20 mouse cellular contexts compared by ENCODE assay signal in the genomic region with DNA sequence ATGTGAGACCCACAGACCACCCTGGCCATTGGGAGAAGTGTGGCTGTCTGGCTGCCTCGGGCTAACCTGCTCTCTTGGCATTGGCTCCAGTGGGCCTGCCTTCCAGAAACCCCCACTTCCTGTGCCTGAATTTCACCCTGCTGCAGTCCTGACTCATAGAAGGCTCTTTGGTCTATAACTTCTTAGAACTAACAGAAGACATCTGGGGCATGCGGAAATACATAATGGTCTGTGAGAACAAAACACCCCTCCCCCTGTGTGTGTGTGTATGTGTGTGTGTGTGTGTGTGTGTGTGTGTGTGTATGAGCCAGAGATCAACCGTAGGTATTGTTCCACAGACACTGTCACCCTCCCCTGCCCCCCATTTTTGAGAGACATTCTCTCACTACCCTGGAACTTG. TPM values are rescaled to one million over a fixed set of nuclear protein-coding genes. Genes with fewer than 3 reads are reported as not detected.
DNase-seq lines count a peak whose midpoint lies in the region; ATAC-seq and TF ChIP-seq lines count a peak whose summit lies in the region.
"Had no signal": no experiment of that assay in that cellular context is flagged by ENCODE, and none has a peak within 500 bp of the region (broad histone marks: within the 10 kb centered on the region; RNA-seq: fewer than 3 reads in every experiment).

No protein-coding gene starts in this region.

- H3K36me3 ChIP-seq in lung, postnatal 0 days (ENCODE audit: insufficient read depth, low read length), result no peaks in the 10 kb centered on the region
- H3K36me3 ChIP-seq: forebrain, embryonic 15.5 days; hindbrain, embryonic 13.5 days; liver, embryonic 13.5 days; midbrain, embryonic 15.5 days; neural tube, embryonic 13.5 days had no signal

- TF ChIP-seq CTCF in lung, postnatal 0 days (IDR thresholded peaks at IDR 0.05), result no peak

- no peaks in the 10 kb centered on the region for H3K4me1 ChIP-seq in lung, postnatal 0 days (ENCODE audit: insufficient read depth, low read depth, low read length)
- H3K4me1 ChIP-seq: forebrain, embryonic 15.5 days; liver, embryonic 13.5 days; midbrain, embryonic 15.5 days had no signal

- WGBS in lung, postnatal 0 days, result 79% methylated on average over 2 of the region's 3 CpGs

- H3K4me3 ChIP-seq in lung, postnatal 0 days (ENCODE audit: low read depth, low read length), result no peak overlapping the region
- H3K4me3 ChIP-seq: forebrain, embryonic 15.5 days; hindbrain, embryonic 13.5 days; liver, embryonic 13.5 days; midbrain, embryonic 15.5 days; neural tube, embryonic 13.5 days had no signal

- no peak overlapping the region for H3K27ac ChIP-seq in lung, postnatal 0 days (ENCODE audit: low read length)
- H3K27ac ChIP-seq: forebrain, embryonic 15.5 days; hindbrain, embryonic 13.5 days; liver, embryonic 13.5 days; midbrain, embryonic 15.5 days; neural tube, embryonic 13.5 days had no signal

- ATAC-seq in lung, postnatal 0 days, result peak; percentile 14; the same call in 1 of the 2 replicates
- no peak for ATAC-seq in megakaryocyte, adult 5-6 weeks (ENCODE audit: poor library complexity, severe bottlenecking)
- ATAC-seq: forebrain, embryonic 15.5 days; midbrain, embryonic 15.5 days had no signal

- H3K27me3 ChIP-seq in lung, postnatal 0 days (replicated peaks; ENCODE audit: insufficient read depth, low read length), result no peaks in the 10 kb centered on the region
- H3K27me3 ChIP-seq: forebrain, embryonic 15.5 days; hindbrain, embryonic 13.5 days; liver, embryonic 13.5 days; midbrain, embryonic 15.5 days; neural tube, embryonic 13.5 days had no signal

- no peaks in the 10 kb centered on the region for H3K9me3 ChIP-seq in lung, postnatal 0 days (ENCODE audit: low read length)
- H3K9me3 ChIP-seq: forebrain, embryonic 15.5 days; hindbrain, embryonic 13.5 days; liver, embryonic 13.5 days; midbrain, embryonic 15.5 days; neural tube, embryonic 13.5 days had no signal

- no peak overlapping the region for H3K4me2 ChIP-seq in lung, postnatal 0 days (replicated peaks; ENCODE audit: low read depth, low read length)
- H3K4me2 ChIP-seq: forebrain, embryonic 15.5 days; hindbrain, embryonic 13.5 days; liver, embryonic 13.5 days; lung, embryonic 14.5 days; midbrain, embryonic 15.5 days; neural tube, embryonic 13.5 days had no signal

- no peak overlapping the region for H3K9ac ChIP-seq in lung, postnatal 0 days (replicated peaks; ENCODE audit: low read depth)
- H3K9ac ChIP-seq: forebrain, embryonic 15.5 days; hindbrain, embryonic 13.5 days; liver, embryonic 13.5 days; lung, embryonic 14.5 days; midbrain, embryonic 15.5 days; neural tube, embryonic 13.5 days had no signal

- TF ChIP-seq EP300 in lung, postnatal 0 days (IDR thresholded peaks at IDR 0.05), result no peak

- no peak for DNase-seq in lung, postnatal 0 days (ENCODE audit: low spot score)
- DNase-seq in lung, postnatal 10 days, result no peak
- DNase-seq in induced T-regulatory cell, adult 2 months (ENCODE audit: low read depth), result peak; percentile 58
- peak; percentile 41 to 48 for DNase-seq in thymus, postnatal 10 days (ENCODE audit: low spot score in 2 of 2)
- DNase-seq in heart, adult 8-10 months (ENCODE audit: low spot score), result no peak
- no peak for DNase-seq in heart, postnatal 4 days
- DNase-seq: adrenal gland, adult 2 months; heart, adult 18-20 months; kidney, adult 9 months; kidney, postnatal 36 days; liver, embryonic 13.5 days; lung, embryonic 14.5 days; lung, postnatal 4 days; retina, postnatal 1 day; right cerebral cortex, postnatal 25 days had no signal

RNA-seq across cellular contexts. Expression of gene Zdhhc7, which starts 38.0 kb away (rescaled TPM):
- polyA plus RNA-seq in lung, postnatal 0 days (2015; fragmentation: Nextera tagmentation; extraction: Ambion mirVana), result 31.0 and 33.0 TPM in 2 replicates
- 10 to 100 TPM; 33.5 to 40.0 (median 34.3) TPM for total RNA-seq in heart, adult 8-10 months (2022)
- total RNA-seq in megakaryocyte, adult 5-6 weeks (2015), result 21.1 and 23.0 TPM in 2 replicates
- 31.8 and 33.3 TPM in 2 replicates for total RNA-seq in megakaryocyte, adult 5-6 weeks (2017)
- 10 to 100 TPM; 39.5 to 40.8 TPM for total RNA-seq in heart, postnatal 4 days (2021)

RNA-seq across cellular contexts. Expression of gene 6430548M08Rik, which starts 50.6 kb away (rescaled TPM):
- 16.3 and 16.6 TPM in 2 replicates for polyA plus RNA-seq in lung, postnatal 0 days (2015; fragmentation: Nextera tagmentation; extraction: Ambion mirVana)
- total RNA-seq in heart, adult 8-10 months (2022), result 10 to 100 TPM; 17.5 to 27.7 (median 22.0) TPM
- total RNA-seq in megakaryocyte, adult 5-6 weeks (2015), result 61.4 and 76.5 TPM in 2 replicates
- total RNA-seq in megakaryocyte, adult 5-6 weeks (2017), result 70.0 and 87.2 TPM in 2 replicates
- 10 to 100 TPM; 19.3 to 23.8 TPM for total RNA-seq in heart, postnatal 4 days (2021)

Comparison
In these comparisons a context has a peak if more than half of its experiments do, and no peak if none do; other contexts are left out.
1. DNase-seq: peak in induced T-regulatory cell, adult 2 months (single experiment) and thymus, postnatal 10 days (2 of 2); none in lung, postnatal 0 days (single experiment), lung, postnatal 10 days (single experiment), heart, adult 8-10 months (single experiment) and heart, postnatal 4 days (single experiment).